In the genomic region with DNA sequence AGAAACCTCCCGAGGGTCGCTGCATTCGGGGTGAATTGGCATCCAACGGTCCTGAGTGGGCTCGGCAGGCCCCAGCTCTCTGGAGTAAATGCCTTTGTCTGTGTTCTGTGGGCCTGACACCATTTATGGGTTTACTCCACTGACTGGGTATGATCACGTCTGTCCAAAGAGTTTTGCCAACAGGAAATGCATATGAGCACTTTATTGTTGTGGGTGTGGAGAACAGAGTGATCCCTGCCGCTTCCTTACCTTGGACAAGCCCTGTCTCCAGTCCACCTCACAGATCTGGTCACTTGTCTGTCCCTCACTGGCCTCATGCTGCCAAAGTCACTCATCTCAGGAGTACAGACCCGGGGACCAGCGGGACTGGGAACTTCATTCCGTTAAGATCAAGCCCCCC, we compare ENCODE assay signal across 10 mouse cellular contexts.
A peak's percentile ranks its signal among the peaks of the same experiment; 100 is the strongest.
DNase-seq lines count a peak whose midpoint lies in the region; ATAC-seq lines count a peak whose summit lies in the region.
"Had no signal": no experiment of that assay in that cellular context is flagged by ENCODE, and none has a peak within 500 bp of the region (broad histone marks: within the 10 kb centered on the region; RNA-seq: fewer than 3 reads in every experiment).

No protein-coding gene starts in this region.

- H3K36me3 ChIP-seq in heart, embryonic 11.5 days (ENCODE audit: control insufficient read depth, insufficient read depth, low read length): no peaks in the 10 kb centered on the region
- H3K36me3 ChIP-seq in liver, embryonic 11.5 days (ENCODE audit: control insufficient read depth, insufficient read depth, low read length): no peaks in the 10 kb centered on the region
- no peaks in the 10 kb centered on the region for H3K36me3 ChIP-seq in forebrain, embryonic 16.5 days (ENCODE audit: control insufficient read depth, insufficient read depth)
- no peaks in the 10 kb centered on the region for H3K36me3 ChIP-seq in limb, embryonic 15.5 days

- H3K4me1 ChIP-seq in heart, embryonic 11.5 days (ENCODE audit: control insufficient read depth, insufficient read depth, low read length): no peaks in the 10 kb centered on the region
- H3K4me1 ChIP-seq in liver, embryonic 11.5 days (replicated peaks; ENCODE audit: control insufficient read depth, insufficient read depth, low read length): peaks cover 12% of the 10 kb centered on the region; the same call in 1 of the 2 replicates
- H3K4me1 ChIP-seq in forebrain, embryonic 16.5 days (replicated peaks; ENCODE audit: control insufficient read depth, insufficient read depth, low read length): peaks cover 24% of the 10 kb centered on the region
- H3K4me1 ChIP-seq in limb, embryonic 15.5 days: peaks cover 36% of the 10 kb centered on the region

- peak; percentile 93 for DNase-seq in heart, adult 11 months
- no peak for DNase-seq in liver, embryonic 11.5 days (ENCODE audit: low spot score)
- no peak for DNase-seq in liver
- DNase-seq in lung, postnatal 25 days (ENCODE audit: low spot score): no peak
- DNase-seq: lung, adult 18-20 months; thymus, postnatal 36 days had no signal

- H3K27ac ChIP-seq in heart, embryonic 11.5 days (ENCODE audit: low read depth, low read length): no peak overlapping the region
- peak overlapping the region; percentile 16; the same call in 1 of the 2 replicates for H3K27ac ChIP-seq in liver, embryonic 11.5 days (ENCODE audit: low read depth, low read length)
- peak overlapping the region; percentile 37; the same call in 1 of the 2 replicates for H3K27ac ChIP-seq in forebrain, embryonic 16.5 days (ENCODE audit: low read length)
- peak overlapping the region; percentile 90 for H3K27ac ChIP-seq in limb, embryonic 15.5 days

- H3K27me3 ChIP-seq in heart, embryonic 11.5 days (ENCODE audit: control insufficient read depth, insufficient read depth, low read length): no peaks in the 10 kb centered on the region
- H3K27me3 ChIP-seq in liver, embryonic 11.5 days (replicated peaks; ENCODE audit: control insufficient read depth, insufficient read depth, low read length): no peaks in the 10 kb centered on the region
- H3K27me3 ChIP-seq in forebrain, embryonic 16.5 days (replicated peaks; ENCODE audit: control insufficient read depth, insufficient read depth, low read length): peaks cover 8% of the 10 kb centered on the region; the same call in 1 of the 2 replicates
- H3K27me3 ChIP-seq in limb, embryonic 15.5 days: no peaks in the 10 kb centered on the region

- no peak overlapping the region for H3K4me2 ChIP-seq in heart, embryonic 11.5 days
- H3K4me2 ChIP-seq in liver, embryonic 11.5 days: no peak overlapping the region
- no peak overlapping the region for H3K4me2 ChIP-seq in forebrain, embryonic 16.5 days (ENCODE audit: low read length)
- H3K4me2 ChIP-seq in limb, embryonic 15.5 days: no peak overlapping the region

- H3K4me3 ChIP-seq in heart, embryonic 11.5 days (ENCODE audit: low read depth, low read length): no peak overlapping the region
- no peak overlapping the region for H3K4me3 ChIP-seq in liver, embryonic 11.5 days (ENCODE audit: low read depth, low read length)
- no peak overlapping the region for H3K4me3 ChIP-seq in forebrain, embryonic 16.5 days (replicated peaks; ENCODE audit: low read length)
- H3K4me3 ChIP-seq in limb, embryonic 15.5 days: no peak overlapping the region

- ATAC-seq in heart, embryonic 11.5 days (replicated peaks; ENCODE audit: insufficient number of reproducible peaks, low FRiP score, low TSS enrichment): no peak
- no peak for ATAC-seq in liver, embryonic 11.5 days (replicated peaks; ENCODE audit: low FRiP score)
- no peak for ATAC-seq in forebrain, embryonic 16.5 days
- ATAC-seq in limb, embryonic 15.5 days (ENCODE audit: insufficient number of reproducible peaks, low FRiP score, low TSS enrichment, low read depth): no peak
- ATAC-seq in granulocyte monocyte progenitor cell, adult 5-6 weeks (replicated peaks; ENCODE audit: poor library complexity, severe bottlenecking): no peak

- 78% methylated on average over 10 of the region's 10 CpGs for WGBS in heart, embryonic 11.5 days (ENCODE audit: insufficient replicate concordance)
- 81% methylated on average over 10 of the region's 10 CpGs for WGBS in liver, embryonic 11.5 days
- 65% methylated on average over 10 of the region's 10 CpGs for WGBS in forebrain, embryonic 16.5 days
- WGBS in limb, embryonic 15.5 days: 55% methylated on average over 10 of the region's 10 CpGs

- no peak overlapping the region for H3K9ac ChIP-seq in heart, embryonic 11.5 days (ENCODE audit: low read depth, low read length)
- no peak overlapping the region for H3K9ac ChIP-seq in liver, embryonic 11.5 days (ENCODE audit: low read depth, low read length)
- H3K9ac ChIP-seq in forebrain, embryonic 16.5 days (replicated peaks; ENCODE audit: low read depth, low read length): no peak overlapping the region
- H3K9ac ChIP-seq in limb, embryonic 15.5 days: no peak overlapping the region

- H3K9me3 ChIP-seq in heart, embryonic 11.5 days (replicated peaks; ENCODE audit: control insufficient read depth, low read length): no peaks in the 10 kb centered on the region
- no peaks in the 10 kb centered on the region for H3K9me3 ChIP-seq in liver, embryonic 11.5 days (ENCODE audit: control insufficient read depth, low read length)
- no peaks in the 10 kb centered on the region for H3K9me3 ChIP-seq in forebrain, embryonic 16.5 days (ENCODE audit: control insufficient read depth, low read length)
- H3K9me3 ChIP-seq in limb, embryonic 15.5 days: no peaks in the 10 kb centered on the region
